Mouse (Mus musculus) pancreas, adult 10 weeks (tissue): ENCODE data around the gene Olfr372. TPM values are rescaled to one million over a fixed set of nuclear protein-coding genes. Genes with fewer than 3 reads are reported as not detected.

Source experiments
- polyA plus RNA-seq: library from polyadenylated mRNA; stranded (reverse); fragments of 350-450 nt; fragmentation: Illumina TruSeq; extraction: RNeasy Lipid Tissue Mini Kit (QIAGEN cat#74804); gene quantifications from one replicate; pipeline ENCODE4 v1.2.3, GENCODE M21; 2015; ENCODE audit warnings: low read depth, low replicate concordance; ENCODE audit not compliant: insufficient read depth

The Olfr372 gene
- polyA plus RNA-seq = not detected

DNA sequence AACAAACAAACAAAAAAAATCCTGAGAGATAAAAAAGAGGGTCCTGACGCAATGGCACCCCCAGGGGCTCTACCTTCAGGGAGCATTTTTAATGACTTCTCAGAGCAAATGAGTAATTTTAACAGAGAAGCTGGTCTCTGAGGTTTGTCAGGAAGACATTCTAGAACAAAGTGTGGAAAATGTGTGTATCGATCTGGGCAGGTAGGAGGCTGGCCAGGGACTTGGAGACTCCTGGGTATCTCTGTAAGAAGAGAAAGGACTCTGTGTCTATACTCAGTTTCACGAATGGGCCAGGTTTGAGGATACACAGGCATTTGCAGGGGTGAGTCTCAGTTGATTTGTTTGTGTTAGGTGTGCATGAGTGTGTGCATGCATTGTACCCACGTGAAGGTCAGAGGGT, at the start of gene Olfr372:
Gene Olfr372, plus strand, starts transcription at position 301 of the 400 bp plus-strand sequence.

DNA sequence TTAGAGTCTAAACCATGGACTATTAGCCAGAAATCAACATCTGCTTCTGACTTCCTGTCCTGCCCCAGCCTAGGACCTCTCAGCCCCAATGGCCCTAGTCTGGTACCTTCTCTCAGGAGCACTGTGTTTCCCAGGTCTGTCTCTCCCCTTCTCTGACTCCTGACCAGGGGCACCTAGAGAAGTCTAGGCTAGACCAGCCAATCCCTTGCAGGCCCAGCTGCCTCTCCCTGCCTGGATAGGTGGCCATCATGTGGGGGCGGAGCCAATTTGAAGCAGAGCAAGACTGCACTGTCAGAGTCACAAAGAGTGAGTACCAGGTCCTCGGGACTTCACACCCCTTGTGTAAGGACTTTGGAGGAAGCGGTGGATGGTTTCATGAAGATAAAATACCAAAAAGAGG, 31.5 kb upstream of the Olfr372 start, which contains the start of gene Cyp4f18:
Gene Cyp4f18, minus strand, starts transcription at position 154 of the 400 bp plus-strand sequence.

DNA sequence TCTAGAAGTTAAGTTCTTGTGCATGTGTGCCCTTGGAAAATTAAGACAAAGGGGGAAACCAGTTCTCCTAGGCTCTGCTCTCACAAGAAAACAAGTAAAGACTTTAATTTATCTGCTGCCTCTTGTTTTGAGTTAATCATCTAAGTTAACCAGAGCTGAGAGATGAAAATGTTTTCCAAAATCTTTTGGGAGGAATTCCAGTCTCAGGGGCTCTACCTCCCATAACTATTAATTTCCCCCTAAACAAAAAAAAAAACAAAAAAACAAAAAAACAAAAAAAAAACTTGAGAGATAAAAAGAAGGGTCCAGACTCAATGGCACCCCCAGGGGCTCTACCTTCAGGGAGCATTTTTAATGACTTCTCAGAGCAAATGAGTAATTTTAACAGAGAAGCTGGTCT, 41.9 kb downstream of the Olfr372 start, which contains the start of gene Olfr373:
Gene Olfr373, plus strand, starts transcription at position 301 of the 400 bp plus-strand sequence.

DNA sequence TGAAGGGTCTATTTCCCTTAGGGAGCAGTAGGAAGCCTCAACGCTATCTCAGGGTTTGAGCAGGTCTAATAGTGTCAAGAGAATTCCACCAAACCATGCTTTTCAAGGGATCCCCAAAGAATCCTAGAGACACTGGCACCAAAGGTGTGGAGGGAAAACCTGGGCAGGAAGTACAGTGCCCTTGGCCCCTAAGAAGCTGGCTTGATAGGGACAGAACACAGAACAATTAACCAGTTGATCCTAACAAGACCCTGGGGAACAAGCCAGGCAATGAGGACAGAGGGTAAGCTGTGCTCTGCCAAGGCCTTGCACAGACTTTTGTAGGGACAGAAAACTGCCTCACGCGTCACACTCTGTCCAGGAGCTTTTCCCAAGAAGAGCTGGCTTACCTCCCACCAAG, 65.7 kb downstream of the Olfr372 start, which contains the start of gene Olfr374:
Gene Olfr374, plus strand, starts transcription at position 301 of the 400 bp plus-strand sequence.

Other genes starting within 250 kb of the Olfr372 start
- 1.6 TPM for gene Zfp709, start 159.2 kb upstream of the Olfr372 start, polyA plus RNA-seq
- gene Zfp882, start 132.6 kb upstream of the Olfr372 start, polyA plus RNA-seq = 1.1 TPM
- 3.9 TPM for gene Zfp617, start 132.6 kb upstream of the Olfr372 start, polyA plus RNA-seq
- gene Zfp961, start 90.2 kb upstream of the Olfr372 start, polyA plus RNA-seq = 1.7 TPM
- gene Cyp4f18, start 31.6 kb upstream of the Olfr372 start, polyA plus RNA-seq = 0.76 TPM
- not detected for gene Olfr373, start 42.0 kb downstream of the Olfr372 start, polyA plus RNA-seq
- not detected for gene Olfr374, start 65.8 kb downstream of the Olfr372 start, polyA plus RNA-seq
- gene Tpm4, start 93.8 kb downstream of the Olfr372 start, polyA plus RNA-seq = 53.4 TPM
- gene Rab8a, start 120.0 kb downstream of the Olfr372 start, polyA plus RNA-seq = 15.3 TPM
- gene Hsh2d, start 148.4 kb downstream of the Olfr372 start, polyA plus RNA-seq = not detected
- gene Cib3, start 171.6 kb downstream of the Olfr372 start, polyA plus RNA-seq = 0.41 TPM
- gene Gm11034, start 172.4 kb downstream of the Olfr372 start, polyA plus RNA-seq = not detected
- gene Fam32a, start 178.5 kb downstream of the Olfr372 start, polyA plus RNA-seq = 13.5 TPM
- 17.6 TPM for gene Ap1m1, start 198.8 kb downstream of the Olfr372 start, polyA plus RNA-seq